Mouse (Mus musculus): Measurements from ENCODE around the gene Esr2. TPM values are rescaled to one million over a fixed set of nuclear protein-coding genes. Genes with fewer than 3 reads are reported as not detected.

Gene Esr2
- total and polyA plus RNA-seq, 3 experiments, result 0.03 TPM; not detected in 2

DNA sequence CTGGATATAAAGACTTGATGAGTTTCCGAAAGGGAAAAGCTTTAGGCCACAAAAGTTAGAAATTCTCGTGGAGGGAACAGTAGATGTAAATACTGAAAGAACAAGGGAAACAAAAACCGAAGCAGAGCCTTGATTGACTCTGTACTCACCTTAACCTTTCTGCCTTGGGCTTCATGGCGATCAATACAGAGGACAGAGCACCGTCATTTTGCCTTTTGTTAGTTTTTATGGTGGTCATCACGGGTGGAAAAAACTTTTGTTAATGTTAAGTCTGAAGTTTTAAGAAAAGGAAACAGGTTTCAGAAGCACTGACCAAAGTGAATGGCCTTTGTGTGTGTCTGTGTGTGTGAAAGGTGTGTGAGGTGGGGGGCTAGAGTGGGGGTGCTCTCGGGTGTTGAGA is 103.1 kb downstream of the Esr2 start:
- H3K9ac ChIP-seq (ENCODE audit: control insufficient read depth, low read depth, low read length, poor library complexity, severe bottlenecking), result no peak overlapping the region
- H3K4me3 ChIP-seq (ENCODE audit: control insufficient read depth in 1 of 2, insufficient read depth in 1 of 2, low read depth in 2 of 2, low read length in 2 of 2), result no peak overlapping the region
- no peak for DNase-seq (ENCODE audit: low read depth, low spot score)
- peaks cover 12 to 13% of the 10 kb centered on the region in 2 experiments for H3K27me3 ChIP-seq (ENCODE audit: control insufficient read depth in 1 of 2, insufficient read depth in 2 of 2, low read length in 2 of 2)
- TF ChIP-seq MAFK (IDR thresholded peaks at IDR 0.05; ENCODE audit: borderline replicate concordance, low read depth, low read length) (no peak), MAX (IDR thresholded peaks at IDR 0.05; ENCODE audit: low read length) (no peak), POLR2A (IDR thresholded peaks at IDR 0.05; ENCODE audit: control insufficient read depth in 1 of 2, insufficient read depth in 1 of 2, low read depth in 1 of 2, low read length in 2 of 2, poor library complexity in 1 of 2) (no peak), USF2 (IDR thresholded peaks at IDR 0.05; ENCODE audit: borderline replicate concordance in 1 of 2, insufficient read depth in 1 of 2, low read depth in 1 of 2, low read length in 2 of 2) (no peak), TBP (IDR thresholded peaks at IDR 0.05; ENCODE audit: low read depth, low read length) (no peak), ZMIZ1 (IDR thresholded peaks at IDR 0.05; ENCODE audit: low read depth, low read length) (no peak), USF1 (IDR thresholded peaks at IDR 0.05; ENCODE audit: low read depth, low read length) (no peak), MEF2A (IDR thresholded peaks at IDR 0.05; ENCODE audit: extremely low read depth, insufficient replicate concordance, low read depth, low read length, poor library complexity, severe bottlenecking) (no peak), TAL1 (IDR thresholded peaks at IDR 0.05; ENCODE audit: low read length) (no peak), ZKSCAN1 (IDR thresholded peaks at IDR 0.05; ENCODE audit: low read depth, low read length) (no peak), MXI1 (IDR thresholded peaks at IDR 0.05; ENCODE audit: low read depth, low read length) (no peak), GATA1 (IDR thresholded peaks at IDR 0.05; ENCODE audit: low read depth, low read length) (no peak), ZNF384 (IDR thresholded peaks at IDR 0.05; ENCODE audit: low read depth, low read length) (no peak), NELFE (IDR thresholded peaks at IDR 0.05; ENCODE audit: low read depth, low read length) (no peak), SIN3A (IDR thresholded peaks at IDR 0.05; ENCODE audit: low read length) (no peak), KAT2A (conservative IDR thresholded peaks at IDR 0.05; ENCODE audit: low read depth, low read length) (no peak), JUND (IDR thresholded peaks at IDR 0.05; ENCODE audit: low read depth, low read length) (no peak), E2F4 (IDR thresholded peaks at IDR 0.05; ENCODE audit: borderline replicate concordance, low read depth, low read length) (no peak), UBTF (IDR thresholded peaks at IDR 0.05; ENCODE audit: borderline replicate concordance, insufficient read depth, low read depth, low read length) (no peak), EP300 (IDR thresholded peaks at IDR 0.05; ENCODE audit: low read depth in 1 of 2, low read length in 2 of 2) (no peak)
- no peaks in the 10 kb centered on the region for H3K9me3 ChIP-seq (replicated peaks; ENCODE audit: insufficient read depth, low read length)
- H3K4me1 ChIP-seq (ENCODE audit: control insufficient read depth in 1 of 2, insufficient read depth in 2 of 2, low read length in 2 of 2), result no peaks in the 10 kb centered on the region
- no peaks in the 10 kb centered on the region for H3K36me3 ChIP-seq (ENCODE audit: control insufficient read depth in 1 of 2, insufficient read depth in 2 of 2, low read length in 2 of 2)
- no peaks in the 10 kb centered on the region for H3K79me2 ChIP-seq (ENCODE audit: control insufficient read depth, insufficient read depth, low read length, poor library complexity)
- no peak overlapping the region for H3K27ac ChIP-seq (ENCODE audit: control insufficient read depth, low read depth, low read length)

All from MEL (cell line).